Mouse (Mus musculus) stomach, embryonic 14.5 days (tissue): ENCODE data around the gene Ubl3. TPM values are rescaled to one million over a fixed set of nuclear protein-coding genes. Genes with fewer than 3 reads are reported as not detected.

ENCODE experiments used
- ATAC-seq: fragments of 200-750 bp; cut with Nextera tagmentation; 2 replicates; pipeline ENCODE4 v1.8.0; 2017; ENCODE audit warnings: low read depth, moderate TSS enrichment; ENCODE audit not compliant: insufficient number of reproducible peaks, insufficient read depth, low FRiP score
- H3K27ac ChIP-seq: fragments of 300-500 bp; sonication (generic); 2 replicates; pipeline ENCODE4 v1.5.1; 2014; ENCODE audit warnings: mild to moderate bottlenecking, low read length, moderate library complexity, mixed read lengths
- H3K27me3 ChIP-seq: fragments of 300-500 bp; sonication (generic); 2 replicates; pipeline ENCODE4 v1.6.1; 2014; ENCODE audit warnings: low read length, control low read depth, mixed read lengths; ENCODE audit not compliant: control insufficient read depth, insufficient read depth
- H3K36me3 ChIP-seq: fragments of 300-500 bp; sonication (generic); 2 replicates; pipeline ENCODE4 v1.6.1; 2014; ENCODE audit warnings: mild to moderate bottlenecking, control low read depth, low read length, moderate library complexity, mixed read lengths; ENCODE audit not compliant: control insufficient read depth, insufficient read depth
- H3K4me1 ChIP-seq: fragments of 300-500 bp; sonication (generic); 2 replicates; pipeline ENCODE4 v1.6.1; 2014; ENCODE audit warnings: low read length, control low read depth, mixed read lengths; ENCODE audit not compliant: control insufficient read depth, insufficient read depth
- H3K4me2 ChIP-seq: fragments of 300-500 bp; sonication (generic); replicated peaks from 2 replicates; pipeline ENCODE4 v1.6.1; 2014; ENCODE audit warnings: low read depth, low read length, control low read depth
- H3K4me3 ChIP-seq: fragments of 300-500 bp; sonication (generic); 2 replicates; pipeline ENCODE4 v1.5.1; 2014; ENCODE audit warnings: low read depth, low read length, control low read depth
- H3K9ac ChIP-seq: fragments of 300-500 bp; sonication (generic); replicated peaks from 2 replicates; pipeline ENCODE4 v1.6.1; 2014; ENCODE audit warnings: low read depth, mild to moderate bottlenecking, control low read depth, low read length, moderate library complexity, mixed read lengths
- H3K9me3 ChIP-seq: fragments of 300-500 bp; sonication (generic); 2 replicates; pipeline ENCODE4 v1.6.1; 2016; ENCODE audit warnings: low read depth, low read length, control low read depth; ENCODE audit not compliant: control insufficient read depth
- WGBS: fragments of 180-500 bp; shearing (Covaris S2); extraction: QIAGEN DNeasy Blood & Tissue Kit; methylation state at CpG from one replicate; pipeline ENCODE4 v1.1.7; 2014; 5-methylcytosine and 5-hydroxymethylcytosine counted together
- polyA plus RNA-seq: library from polyadenylated mRNA; unstranded; fragments of >200 nt; fragmentation: Nextera tagmentation; extraction: Ambion mirVana; gene quantifications from 2 replicates; pipeline ENCODE4 v1.2.1, GENCODE M21; 2014

Gene Ubl3
- polyA plus RNA-seq, 1 experiment from 2014 or later, result 69.5 TPM

DNA sequence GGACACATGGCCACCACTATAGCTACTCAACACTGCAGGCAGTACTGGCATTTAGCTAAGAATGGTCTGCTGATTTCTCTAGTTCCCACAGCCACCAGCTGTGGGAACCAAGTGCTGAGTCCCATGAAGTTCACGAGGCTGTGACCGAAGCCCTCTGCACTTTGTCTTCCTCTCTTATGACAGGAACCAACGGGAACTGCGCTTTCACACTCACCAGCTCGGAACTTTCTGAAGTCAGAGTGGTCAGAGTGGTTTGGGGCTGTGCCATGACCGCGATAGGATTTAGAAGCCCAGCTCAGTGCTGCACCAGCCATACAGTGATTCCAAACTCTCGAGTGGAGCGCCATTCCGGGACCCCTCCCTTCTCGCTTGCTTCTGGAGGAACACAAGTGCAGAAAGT is 66.4 kb downstream of the Ubl3 start:
- Histone ChIP-seq H3K9ac (no peak overlapping the region), H3K4me3 (no peak overlapping the region), H3K9me3 (no peaks in the 10 kb centered on the region), H3K4me1 (0 out of 2 replicates have a peak, but pooled peaks cover 5% of the 10 kb centered on the region), H3K27me3 (no peaks in the 10 kb centered on the region), H3K4me2 (no peak overlapping the region), H3K36me3 (no peaks in the 10 kb centered on the region), H3K27ac (no peak overlapping the region)
- 82% methylated on average over 11 of the region's 11 CpGs for WGBS
- no peak for ATAC-seq

DNA sequence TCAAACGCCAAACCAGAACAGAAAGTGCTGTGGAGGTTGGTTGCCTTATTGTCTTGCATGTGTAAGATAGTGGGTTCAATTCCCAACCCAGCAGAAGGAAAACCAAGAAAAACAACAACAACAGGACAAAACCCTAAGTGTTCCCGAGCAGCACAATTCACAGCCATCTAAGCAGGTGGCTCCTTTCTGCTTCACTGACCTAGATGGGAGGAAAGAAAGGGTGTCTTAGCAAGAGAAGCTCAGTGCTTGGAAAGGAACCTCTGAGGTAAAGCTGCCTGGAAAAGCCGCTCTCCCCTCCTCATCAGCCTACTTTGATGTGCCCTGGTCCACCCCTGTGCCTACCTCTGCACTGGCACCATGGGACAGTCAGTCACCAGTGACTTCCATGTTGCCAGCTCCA is 70.8 kb downstream of the Ubl3 start:
- Histone ChIP-seq H3K27ac (no peak overlapping the region), H3K27me3 (no peaks in the 10 kb centered on the region), H3K4me3 (no peak overlapping the region), H3K4me1 (no peaks in the 10 kb centered on the region), H3K9me3 (no peaks in the 10 kb centered on the region), H3K9ac (no peak overlapping the region), H3K36me3 (no peaks in the 10 kb centered on the region), H3K4me2 (no peak overlapping the region)
- ATAC-seq, result no peak
- WGBS, result 77% methylated on average over 3 of the region's 3 CpGs

DNA sequence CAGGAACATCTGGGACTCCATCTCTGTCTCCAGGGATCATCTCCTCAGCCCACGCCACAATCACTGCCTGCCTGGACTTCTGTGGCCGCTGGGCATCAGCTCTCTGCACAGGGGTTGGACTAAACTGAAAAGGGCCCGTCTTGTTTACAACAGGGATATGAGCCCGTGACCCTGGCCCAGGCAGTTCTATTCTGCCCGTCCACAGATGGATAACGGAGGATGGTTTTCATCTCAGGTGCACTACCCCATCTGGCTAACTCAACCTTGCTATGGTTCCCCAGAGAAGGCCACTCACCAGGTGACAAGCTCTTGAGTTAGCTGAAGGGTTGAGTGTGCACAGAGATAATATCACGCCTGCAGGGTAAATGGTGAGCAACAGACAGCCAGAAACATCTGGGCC is 78.2 kb downstream of the Ubl3 start:
- Histone ChIP-seq H3K27me3 (no peaks in the 10 kb centered on the region), H3K9ac (no peak overlapping the region)
- no peak for ATAC-seq

DNA sequence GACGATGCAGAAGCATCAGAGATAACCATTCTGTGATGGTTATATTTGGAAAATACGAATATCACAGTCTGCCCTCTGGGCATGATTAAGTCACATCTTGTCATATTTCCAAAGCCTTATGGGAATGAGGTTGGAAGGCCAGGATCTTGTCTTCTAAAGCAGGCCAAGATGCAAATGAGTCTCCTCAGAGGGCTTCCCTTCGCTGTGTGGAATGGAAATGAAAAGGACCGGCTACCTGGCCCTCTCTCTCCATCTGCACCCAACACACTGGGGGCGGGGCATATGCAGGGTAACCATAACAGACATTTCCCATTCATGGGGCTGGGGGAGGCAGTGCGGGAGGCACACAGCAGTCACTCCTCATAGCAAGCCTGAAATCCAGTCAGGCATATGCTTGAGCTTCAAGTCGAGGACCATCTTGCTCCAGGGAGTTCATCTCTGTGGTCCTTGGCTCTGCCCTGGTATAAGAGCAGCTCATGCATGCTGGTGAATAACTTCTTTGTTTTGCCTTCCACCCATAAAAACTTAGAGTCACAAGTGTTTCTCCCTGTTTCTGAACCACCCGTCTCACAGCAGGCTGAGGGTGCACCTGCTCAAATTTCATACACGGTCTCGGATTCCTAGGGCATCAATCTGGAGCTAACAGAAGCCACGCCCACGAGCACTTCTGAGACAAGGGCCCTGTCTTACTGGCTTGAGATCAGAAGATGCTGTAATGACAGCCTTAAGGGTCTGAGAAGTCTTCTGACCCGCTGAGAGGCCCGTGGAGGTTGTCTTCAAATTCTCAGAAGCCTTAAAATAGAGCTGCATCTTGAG is 83.8 kb downstream of the Ubl3 start:
- no peaks in the 10 kb centered on the region for H3K4me1 ChIP-seq
- no peaks in the 10 kb centered on the region for H3K36me3 ChIP-seq
- H3K9ac ChIP-seq, result no peak overlapping the region
- WGBS, result 39% methylated on average over 14 of the region's 14 CpGs
- no peak overlapping the region for H3K4me3 ChIP-seq
- ATAC-seq, result no peak
- no peak overlapping the region for H3K4me2 ChIP-seq
- H3K27me3 ChIP-seq, result no peaks in the 10 kb centered on the region
- no peaks in the 10 kb centered on the region for H3K9me3 ChIP-seq
- H3K27ac ChIP-seq, result no peak overlapping the region

More for the DNA sequence above, 78.2 kb downstream of the Ubl3 start:
- 59% methylated on average over 7 of the region's 7 CpGs for WGBS
- Histone ChIP-seq H3K4me3 (no peak overlapping the region), H3K4me1 (no peaks in the 10 kb centered on the region), H3K27ac (no peak overlapping the region), H3K36me3 (no peaks in the 10 kb centered on the region), H3K9me3 (no peaks in the 10 kb centered on the region), H3K4me2 (no peak overlapping the region)

DNA sequence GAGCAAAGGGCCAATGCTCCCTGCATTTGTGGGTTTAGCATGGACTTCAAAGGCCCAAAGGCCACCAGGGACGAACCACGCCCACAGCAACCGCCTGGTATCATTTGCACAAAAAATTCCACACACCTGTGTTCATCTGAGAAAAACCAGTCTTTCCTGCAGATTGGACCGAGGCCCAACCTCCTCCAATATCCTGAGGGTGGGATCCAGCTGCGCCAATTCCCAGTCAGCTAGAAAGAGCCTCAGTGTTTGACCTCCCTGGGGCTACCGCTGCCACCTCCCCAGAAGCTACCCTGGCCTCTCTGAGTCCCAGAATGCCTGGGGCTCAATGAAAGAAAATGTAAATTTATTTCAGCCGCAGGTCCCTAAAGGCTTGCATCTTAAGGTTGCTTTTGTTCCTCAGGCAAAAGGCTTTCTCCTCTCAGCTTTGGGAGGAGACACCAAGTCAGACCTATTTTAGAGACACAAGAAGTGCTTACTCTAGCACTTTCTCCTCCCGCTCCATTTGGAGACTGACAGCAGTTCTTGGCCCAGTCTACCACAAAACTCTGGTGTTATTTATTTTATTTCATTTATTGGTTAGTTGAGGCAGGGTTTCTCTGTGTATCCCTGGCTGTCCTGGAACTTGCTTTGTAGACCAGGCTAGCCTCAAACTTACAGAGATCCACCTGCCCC is 85.5 kb downstream of the Ubl3 start:
- H3K27ac ChIP-seq, result 0 out of 2 replicates have a peak overlapping the region, but pooled peaks have one; percentile 39
- no peaks in the 10 kb centered on the region for H3K27me3 ChIP-seq
- ATAC-seq, result 0 out of 2 replicates have a peak, but pooled peaks have one; percentile 16
- H3K36me3 ChIP-seq, result no peaks in the 10 kb centered on the region
- WGBS, result 31% methylated on average over 8 of the region's 8 CpGs
- no peak overlapping the region for H3K4me2 ChIP-seq
- H3K9ac ChIP-seq, result no peak overlapping the region
- H3K4me1 ChIP-seq, result no peaks in the 10 kb centered on the region
- H3K9me3 ChIP-seq, result no peaks in the 10 kb centered on the region
- H3K4me3 ChIP-seq, result no peak overlapping the region

DNA sequence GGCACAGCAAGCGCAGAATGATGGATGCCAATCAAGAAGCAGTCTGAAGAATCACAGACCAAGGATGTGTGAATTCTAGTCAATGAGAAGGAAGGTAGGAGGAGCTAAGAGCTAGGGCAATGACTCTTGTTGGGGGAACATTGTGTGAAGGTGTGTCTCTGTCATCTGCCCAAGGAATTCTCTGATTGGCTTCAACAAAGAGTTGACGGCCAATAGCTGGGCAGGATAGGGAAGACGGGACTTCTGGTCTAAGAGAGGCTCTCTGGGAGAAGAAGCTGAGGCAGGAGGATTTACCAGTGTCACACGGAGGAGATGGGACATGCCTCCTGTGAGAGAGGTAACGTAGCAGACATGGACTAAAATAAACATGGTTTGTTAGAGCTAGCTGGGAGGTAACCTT is 86.5 kb downstream of the Ubl3 start:
- H3K27me3 ChIP-seq, result no peaks in the 10 kb centered on the region
- no peaks in the 10 kb centered on the region for H3K9me3 ChIP-seq
- H3K4me2 ChIP-seq, result no peak overlapping the region
- ATAC-seq, result no peak
- WGBS, result 79% methylated on average over 5 of the region's 5 CpGs
- H3K9ac ChIP-seq, result no peak overlapping the region
- H3K27ac ChIP-seq, result no peak overlapping the region
- no peak overlapping the region for H3K4me3 ChIP-seq
- no peaks in the 10 kb centered on the region for H3K36me3 ChIP-seq
- H3K4me1 ChIP-seq, result no peaks in the 10 kb centered on the region

DNA sequence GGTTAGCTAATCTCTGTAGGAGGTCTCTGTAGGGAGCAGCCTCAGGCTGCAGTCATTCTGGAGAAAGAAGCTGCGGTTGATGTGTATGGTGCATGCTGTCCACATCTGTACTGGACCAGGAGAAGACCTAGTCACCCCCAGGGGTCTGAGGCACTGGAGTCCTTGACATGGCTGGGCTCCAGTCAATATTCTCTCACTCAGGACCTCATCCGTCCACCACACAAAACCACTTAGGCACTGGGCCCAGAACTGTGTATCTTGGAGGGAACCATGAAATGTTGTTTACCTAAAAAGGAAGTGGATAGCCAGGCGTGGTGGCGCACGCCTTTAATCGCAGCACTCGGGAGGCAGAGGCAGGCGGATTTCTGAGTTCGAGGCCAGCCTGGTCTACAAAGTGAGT is 87.5 kb downstream of the Ubl3 start:
- H3K27me3 ChIP-seq, result no peaks in the 10 kb centered on the region
- 0 out of 2 replicates have a peak, but pooled peaks cover 3% of the 10 kb centered on the region for H3K9me3 ChIP-seq
- no peaks in the 10 kb centered on the region for H3K36me3 ChIP-seq
- H3K4me1 ChIP-seq, result no peaks in the 10 kb centered on the region
- no peak overlapping the region for H3K9ac ChIP-seq
- no peak overlapping the region for H3K4me3 ChIP-seq
- no peak for ATAC-seq
- H3K27ac ChIP-seq, result no peak overlapping the region
- no peak overlapping the region for H3K4me2 ChIP-seq
- WGBS, result 88% methylated on average over 9 of the region's 9 CpGs

DNA sequence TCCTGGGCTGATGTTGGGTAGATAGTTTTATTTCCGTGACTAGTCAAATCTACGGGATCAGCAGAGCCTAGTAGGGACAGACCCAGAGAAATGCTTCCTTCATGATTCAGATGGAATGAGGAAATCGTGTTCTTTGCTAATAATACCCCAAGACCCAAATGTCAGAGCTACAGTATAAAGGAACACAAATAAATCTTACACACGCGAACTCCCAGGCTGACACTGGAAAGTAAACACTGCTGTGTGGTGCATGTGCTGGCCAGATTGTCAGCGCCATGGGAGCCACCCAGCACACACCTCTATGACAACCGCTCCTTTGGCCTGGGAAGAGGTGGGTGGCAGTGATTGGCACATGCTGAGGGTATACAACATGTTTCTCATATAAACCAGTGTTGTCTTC is 88.1 kb downstream of the Ubl3 start:
- Histone ChIP-seq H3K4me2 (no peak overlapping the region), H3K36me3 (no peaks in the 10 kb centered on the region), H3K27ac (no peak overlapping the region), H3K9me3 (0 out of 2 replicates have a peak, but pooled peaks cover 3% of the 10 kb centered on the region), H3K27me3 (no peaks in the 10 kb centered on the region), H3K4me1 (no peaks in the 10 kb centered on the region), H3K9ac (no peak overlapping the region), H3K4me3 (no peak overlapping the region)
- 23% methylated on average over 7 of the region's 7 CpGs for WGBS
- 0 out of 2 replicates have a peak, but pooled peaks have one; percentile 57 for ATAC-seq
